Mouse (Mus musculus): ENCODE measurements around the gene Irak4. TPM values are rescaled to one million over a fixed set of nuclear protein-coding genes. Genes with fewer than 3 reads are reported as not detected.
A peak's percentile ranks its signal among the peaks of the same experiment; 100 is the strongest.

The Irak4 gene
- polyA plus RNA-seq, 2 experiments from 2014 or later = 31.4 to 37.2 TPM

GRCm38 (mm10) chr15:94564909-94565308, 21.5 kb downstream of the Irak4 start:
- peak; percentile 83 for ATAC-seq

GRCm38 (mm10) chr15:94565854-94566253, 22.4 kb downstream of the Irak4 start:
- peak; percentile 75 for ATAC-seq

- ATAC-seq = no peak
Measured at GRCm38 (mm10) chr15:94568496-94569182, 25.2 kb downstream of the Irak4 start.

GRCm38 (mm10) chr15:94571501-94571900, 28.1 kb downstream of the Irak4 start:
- ATAC-seq = no peak

GRCm38 (mm10) chr15:94572746-94573145, 29.3 kb downstream of the Irak4 start:
- ATAC-seq = no peak

- ATAC-seq = peak; percentile 19
Measured at GRCm38 (mm10) chr15:94574566-94575268, 31.3 kb downstream of the Irak4 start.

GRCm38 (mm10) chr15:94582000-94582593, 38.7 kb downstream of the Irak4 start:
- ATAC-seq = no peak

GRCm38 (mm10) chr15:94583153-94583552, 39.7 kb downstream of the Irak4 start:
- ATAC-seq = no peak

GRCm38 (mm10) chr15:94584738-94585137, 41.3 kb downstream of the Irak4 start:
- no peak for ATAC-seq

- no peak for ATAC-seq
Measured at GRCm38 (mm10) chr15:94587826-94588715, 44.6 kb downstream of the Irak4 start.

GRCm38 (mm10) chr15:94589219-94590075, 46.0 kb downstream of the Irak4 start, which contains the start of gene Twf1:
Gene Twf1, minus strand, starts transcription at chr15:94589889.
- peak; percentile 92 for ATAC-seq

- no peak for ATAC-seq
Measured at GRCm38 (mm10) chr15:94590083-94590482, 46.6 kb downstream of the Irak4 start.

GRCm38 (mm10) chr15:94591356-94591755, 47.9 kb downstream of the Irak4 start:
- no peak for ATAC-seq

GRCm38 (mm10) chr15:94593586-94593985, 50.1 kb downstream of the Irak4 start:
- ATAC-seq = no peak

GRCm38 (mm10) chr15:94600145-94600707, 56.8 kb downstream of the Irak4 start:
- ATAC-seq = no peak

- peak; percentile 94 for ATAC-seq
Measured at GRCm38 (mm10) chr15:94601339-94601738, 57.9 kb downstream of the Irak4 start.

GRCm38 (mm10) chr15:94602441-94602840, 59.0 kb downstream of the Irak4 start:
- no peak for ATAC-seq

GRCm38 (mm10) chr15:94607768-94608167, 64.3 kb downstream of the Irak4 start:
- no peak for ATAC-seq

GRCm38 (mm10) chr15:94616036-94616435, 72.6 kb downstream of the Irak4 start:
- no peak for ATAC-seq

GRCm38 (mm10) chr15:94620909-94621308, 77.5 kb downstream of the Irak4 start:
- no peak for ATAC-seq

- ATAC-seq = no peak
Measured at GRCm38 (mm10) chr15:94628463-94628829, 85.0 kb downstream of the Irak4 start.

Measured in activated CD4-positive, CD25-positive, alpha-beta regulatory T cell, adult 4 months (primary cell).